Mouse (Mus musculus) brain, embryonic 14.5 days (tissue): ENCODE results near the gene Tenm2.

Source experiments
- CTCF ChIP-seq: fragments of 200-500 bp; IDR thresholded peaks from 2 replicates; pipeline ENCODE4 v1.5.1; 2012; ENCODE audit warnings: inconsistent platforms, mild to moderate bottlenecking, moderate library complexity, borderline replicate concordance; ENCODE audit not compliant: insufficient read depth, insufficient read length; ENCODE audit errors: extremely low read depth
- POLR2A ChIP-seq: fragments of 200-500 bp; IDR thresholded peaks from 2 replicates; pipeline ENCODE4 v1.6.1; 2012; ENCODE audit warnings: mild to moderate bottlenecking, inconsistent platforms, borderline replicate concordance; ENCODE audit not compliant: poor library complexity, insufficient read depth, insufficient read length, severe bottlenecking; ENCODE audit errors: extremely low read depth

GRCm38 (mm10) chr11:36872961-36873360 lies 362.8 kb downstream of the Tenm2 start:
- TF ChIP-seq CTCF (no peak), POLR2A (no peak)
